ENCODE assay signal across 10 mouse cellular contexts in the genomic region with DNA sequence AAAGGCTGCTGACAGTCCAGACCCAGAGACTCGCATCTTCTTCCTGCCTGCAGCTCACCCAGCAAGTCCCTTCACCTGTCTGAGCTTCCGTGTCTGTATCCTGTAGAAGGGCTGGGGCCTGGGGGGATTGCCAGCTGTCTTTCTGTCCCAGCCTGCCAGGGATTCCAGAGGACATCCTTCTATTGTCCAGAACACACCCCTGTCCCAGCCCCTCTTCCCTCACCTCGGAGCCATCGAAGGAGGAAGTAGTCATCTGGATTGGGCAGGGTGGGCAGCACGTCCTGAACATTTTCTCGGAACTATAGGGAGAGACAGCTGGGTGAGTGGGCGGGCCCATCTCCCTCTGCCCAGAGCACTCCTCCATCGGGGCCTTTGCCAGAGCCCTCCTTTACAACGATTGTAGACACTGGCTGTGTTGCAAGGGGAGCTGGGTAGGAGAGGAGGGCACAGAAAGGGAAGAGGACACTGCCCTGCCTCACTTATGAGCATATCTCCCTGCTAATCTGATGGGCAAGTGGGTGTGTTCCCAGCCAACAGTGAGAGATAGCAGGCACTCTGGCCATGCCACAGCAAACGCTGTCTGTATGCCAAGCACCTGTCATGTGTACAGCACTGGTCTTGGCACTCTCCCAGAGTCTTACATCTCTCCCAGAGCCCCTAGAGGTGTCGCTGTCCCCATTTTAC. TPM values are rescaled to one million over a fixed set of nuclear protein-coding genes. Genes with fewer than 3 reads are reported as not detected.
DNase-seq lines count a peak whose midpoint lies in the region; ATAC-seq and TF ChIP-seq lines count a peak whose summit lies in the region.
"Had no signal": no experiment of that assay in that cellular context is flagged by ENCODE, and none has a peak within 500 bp of the region (broad histone marks: within the 10 kb centered on the region; RNA-seq: fewer than 3 reads in every experiment).

No protein-coding gene starts in this region.

- H3K27ac ChIP-seq in hindbrain, postnatal 0 days = no peak overlapping the region
- no peak overlapping the region for H3K27ac ChIP-seq in olfactory bulb, adult 2 months (ENCODE audit: insufficient read depth, low read depth, low read length)

- peak; percentile 45 for ATAC-seq in frontal cortex, adult (ENCODE audit: low TSS enrichment)
- ATAC-seq in hindbrain, postnatal 0 days = 0 out of 2 replicates have a peak, but pooled peaks have one; percentile 16

- no peak for TF ChIP-seq POLR2A in olfactory bulb, adult 2 months (IDR thresholded peaks at IDR 0.05; ENCODE audit: insufficient read depth, low read depth, low read length)

- no peaks in the 10 kb centered on the region for H3K36me3 ChIP-seq in hindbrain, postnatal 0 days (ENCODE audit: insufficient read depth, low read length)

- no peaks in the 10 kb centered on the region for H3K9me3 ChIP-seq in hindbrain, postnatal 0 days (ENCODE audit: low read length)

- DNase-seq in frontal cortex, postnatal 10 days (ENCODE audit: low spot score in 2 of 2) = no peak
- peak; percentile 7 for DNase-seq in lung, postnatal 14 days
- DNase-seq in lung, adult 18-20 months = no peak
- peak; percentile 55 for DNase-seq in hindbrain, postnatal 0 days (ENCODE audit: low spot score)
- no peak for DNase-seq in embryo, embryonic 9.5 days (ENCODE audit: extremely low spot score)
- DNase-seq in heart, postnatal 14 days = no peak
- DNase-seq: cerebellum, adult 9-10 months; kidney, adult 8-10 months had no signal

- WGBS in hindbrain, postnatal 0 days = 30% methylated on average over 11 of the region's 11 CpGs
- 36% methylated on average over 11 of the region's 11 CpGs for WGBS in olfactory bulb, adult 2 months

- 0 out of 2 replicates have a peak, but pooled peaks have one; percentile 1 for TF ChIP-seq CTCF in hindbrain, postnatal 0 days (IDR thresholded peaks at IDR 0.05; ENCODE audit: low read depth)
- TF ChIP-seq CTCF in olfactory bulb, adult 2 months (IDR thresholded peaks at IDR 0.05; ENCODE audit: insufficient read depth, low read depth, low read length) = no peak

- H3K27me3 ChIP-seq in hindbrain, postnatal 0 days (ENCODE audit: insufficient read depth, low read length) = no peaks in the 10 kb centered on the region

- 0 out of 2 replicates have a peak overlapping the region, but pooled peaks have one; percentile 63 for H3K4me3 ChIP-seq in hindbrain, postnatal 0 days (ENCODE audit: low read length)
- H3K4me3 ChIP-seq in olfactory bulb, adult 2 months (ENCODE audit: insufficient read depth, low read depth, low read length) = peak overlapping the region; percentile 53; the same call in 1 of the 2 replicates

- H3K9ac ChIP-seq in hindbrain, postnatal 0 days (replicated peaks; ENCODE audit: low read length) = no peak overlapping the region

- H3K4me1 ChIP-seq in hindbrain, postnatal 0 days (ENCODE audit: insufficient read depth, low read length) = peaks cover 25% of the 10 kb centered on the region
- peaks cover 44% of the 10 kb centered on the region for H3K4me1 ChIP-seq in olfactory bulb, adult 2 months (ENCODE audit: control insufficient read depth, insufficient read depth, low read length)

- peak overlapping the region; percentile 79 for H3K4me2 ChIP-seq in hindbrain, postnatal 0 days (ENCODE audit: low read depth, low read length)

- intact Hi-C loops in heart, postnatal 14 days (cut with DNase I) = no loop called here

RNA-seq across cellular contexts. Expression of a gene that starts 6.6 kb away (rescaled TPM):
- total RNA-seq in hindbrain, postnatal 0 days (2014; rRNA removed) = 13.4 and 13.9 TPM in 2 replicates
- polyA plus RNA-seq in hindbrain, postnatal 0 days (2015; fragmentation: Nextera tagmentation; extraction: Ambion mirVana) = 8.1 and 9.5 TPM in 2 replicates
- not detected in 2 replicates for polyA plus RNA-seq in olfactory bulb, adult 2 months (2012; ENCODE audit: insufficient read depth, insufficient read length, low replicate concordance, missing spikeins)
- total RNA-seq in heart, postnatal 14 days (2021) = 1 to 10 TPM; 1.2 TPM

RNA-seq across cellular contexts. Expression of a gene that starts 18.4 kb away (rescaled TPM):
- 84.3 and 90.4 TPM in 2 replicates for total RNA-seq in hindbrain, postnatal 0 days (2014; rRNA removed)
- 49.7 and 51.0 TPM in 2 replicates for polyA plus RNA-seq in hindbrain, postnatal 0 days (2015; fragmentation: Nextera tagmentation; extraction: Ambion mirVana)
- polyA plus RNA-seq in olfactory bulb, adult 2 months (2012; ENCODE audit: insufficient read depth, insufficient read length, low replicate concordance, missing spikeins) = not detected in 2 replicates
- 10 to 100 TPM; 14.2 to 20.6 TPM for total RNA-seq in heart, postnatal 14 days (2021)

RNA-seq across cellular contexts. Expression of a gene that starts 21.4 kb away (rescaled TPM):
- total RNA-seq in hindbrain, postnatal 0 days (2014; rRNA removed) = 14.8 and 20.4 TPM in 2 replicates
- polyA plus RNA-seq in hindbrain, postnatal 0 days (2015; fragmentation: Nextera tagmentation; extraction: Ambion mirVana) = 17.7 TPM in 2 replicates
- polyA plus RNA-seq in olfactory bulb, adult 2 months (2012; ENCODE audit: insufficient read depth, insufficient read length, low replicate concordance, missing spikeins) = not detected in 2 replicates
- total RNA-seq in heart, postnatal 14 days (2021) = 100 to 1,000 TPM; 108 to 124 TPM

RNA-seq across cellular contexts. Expression of a gene that starts 43.5 kb away (rescaled TPM):
- total RNA-seq in hindbrain, postnatal 0 days (2014; rRNA removed) = 20.8 TPM in 2 replicates
- 10.3 and 10.9 TPM in 2 replicates for polyA plus RNA-seq in hindbrain, postnatal 0 days (2015; fragmentation: Nextera tagmentation; extraction: Ambion mirVana)
- not detected in 2 replicates for polyA plus RNA-seq in olfactory bulb, adult 2 months (2012; ENCODE audit: insufficient read depth, insufficient read length, low replicate concordance, missing spikeins)
- total RNA-seq in heart, postnatal 14 days (2021) = 1 to 10 TPM; 5.6 to 7.4 TPM

RNA-seq across cellular contexts. Expression of a gene that starts 43.5 kb away (rescaled TPM):
- 41.9 and 45.4 TPM in 2 replicates for total RNA-seq in hindbrain, postnatal 0 days (2014; rRNA removed)
- polyA plus RNA-seq in hindbrain, postnatal 0 days (2015; fragmentation: Nextera tagmentation; extraction: Ambion mirVana) = 30.6 and 31.6 TPM in 2 replicates
- 165 TPM in 1 of 2 replicates, not detected in the other for polyA plus RNA-seq in olfactory bulb, adult 2 months (2012; ENCODE audit: insufficient read depth, insufficient read length, low replicate concordance, missing spikeins)
- 10 to 100 TPM; 38.4 to 46.7 TPM for total RNA-seq in heart, postnatal 14 days (2021)

Comparison
In these comparisons a context has a peak if more than half of its experiments do, and no peak if none do; other contexts are left out.
1. DNase-seq: peak in lung, postnatal 14 days (single experiment) and hindbrain, postnatal 0 days (single experiment); none in frontal cortex, postnatal 10 days (0 of 2), lung, adult 18-20 months (0 of 2), embryo, embryonic 9.5 days (single experiment) and heart, postnatal 14 days (0 of 2).